Mouse (Mus musculus) brown adipose tissue, adult 24 weeks (tissue): ENCODE measurements around the gene Jmjd1c. TPM values are rescaled to one million over a fixed set of nuclear protein-coding genes. Genes with fewer than 3 reads are reported as not detected.

Experiments used
- H3K27ac ChIP-seq: fragments of 200-500 bp; replicated peaks from 2 replicates; pipeline ENCODE4 v1.5.1; 2012; ENCODE audit warnings: low read depth, mild to moderate bottlenecking, low read length
- H3K4me1 ChIP-seq: fragments of 200-500 bp; 2 replicates; pipeline ENCODE4 v1.6.1; 2012; ENCODE audit warnings: low read length, mixed read lengths; ENCODE audit not compliant: control insufficient read depth, insufficient read depth, insufficient read length
- H3K4me3 ChIP-seq: fragments of 200-500 bp; 2 replicates; pipeline ENCODE4 v1.5.1; 2012; ENCODE audit warnings: low read depth, mild to moderate bottlenecking, low read length, moderate library complexity; ENCODE audit not compliant: insufficient read depth
- polyA plus RNA-seq: library from polyadenylated mRNA; stranded (reverse); fragments of >200 nt; gene quantifications from 2 replicates; pipeline ENCODE4 v1.2.4, GENCODE M21; 2012; ENCODE audit not compliant: missing spikeins, insufficient read depth, insufficient read length

Jmjd1c gene
- polyA plus RNA-seq, 1 experiment: 12.7 TPM

DNA sequence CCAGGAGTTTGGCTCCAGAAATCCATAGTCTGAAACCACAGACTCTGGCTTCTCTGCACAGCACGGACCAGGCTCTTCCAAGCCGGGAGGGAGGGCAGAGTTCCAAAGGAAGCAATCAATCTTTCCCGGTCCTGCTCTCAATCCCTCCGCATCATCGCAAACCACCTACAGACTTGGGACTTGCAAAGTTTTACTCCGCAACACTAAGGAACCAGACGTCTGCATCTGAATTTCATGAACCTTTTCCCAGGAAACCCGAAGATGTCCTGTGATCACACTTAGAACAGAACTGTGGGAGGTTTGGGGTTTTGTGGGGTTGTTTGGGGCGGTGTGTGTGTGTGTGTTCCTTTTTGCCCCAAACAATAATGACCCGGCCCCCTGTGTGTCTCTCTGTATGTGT, 188.4 kb downstream of the Jmjd1c start:
- H3K4me3 ChIP-seq: peak overlapping the region; percentile 90
- H3K27ac ChIP-seq: peak overlapping the region; percentile 87
- peaks cover 16% of the 10 kb centered on the region for H3K4me1 ChIP-seq

GRCm38 (mm10) chr10:67284761-67285175, 188.8 kb downstream of the Jmjd1c start:
- peak overlapping the region; percentile 90 for H3K4me3 ChIP-seq
- H3K27ac ChIP-seq: peak overlapping the region; percentile 87
- H3K4me1 ChIP-seq: peaks cover 14% of the 10 kb centered on the region

DNA sequence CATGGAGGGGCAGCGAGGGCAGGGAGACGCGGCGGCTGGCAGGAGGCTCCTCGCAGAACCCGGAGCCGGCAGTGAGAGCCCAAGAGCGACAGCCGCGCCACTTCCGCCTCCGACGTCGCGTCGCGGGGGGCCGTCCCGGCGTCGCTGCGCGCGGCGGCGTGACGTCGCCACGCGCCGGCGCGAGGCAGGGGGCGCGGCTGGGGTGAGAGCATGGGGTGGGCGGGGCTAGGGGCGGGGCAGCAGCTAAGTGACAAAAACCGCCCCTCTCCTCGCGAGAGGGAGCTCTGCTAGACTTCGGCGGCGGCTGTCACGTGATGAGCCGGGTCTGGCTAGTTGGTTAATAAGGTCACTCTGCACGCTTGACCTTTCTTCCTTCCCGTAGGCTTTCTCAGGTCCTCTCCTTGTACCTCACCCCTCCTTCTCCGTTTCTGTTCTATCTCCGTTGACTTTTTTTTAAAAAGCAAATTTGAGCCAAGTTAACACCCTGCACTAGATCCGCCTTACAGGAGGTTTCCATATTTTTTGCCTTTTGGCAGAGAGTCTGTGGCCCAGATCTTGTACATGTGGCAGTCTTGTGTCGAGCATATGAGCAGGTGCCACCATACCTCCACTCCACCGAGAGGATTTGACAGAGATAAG, 189.4 kb downstream of the Jmjd1c start, which contains the start of gene Nrbf2:
Gene Nrbf2, minus strand, starts transcription at position 130 of the 639 bp plus-strand sequence.
- Histone ChIP-seq H3K4me3 (peak within 1 kb of the TSS; percentile 90), H3K27ac (peak within 1 kb of the TSS; percentile 87), H3K4me1 (peaks cover 13% of the 10 kb centered on the region)

DNA sequence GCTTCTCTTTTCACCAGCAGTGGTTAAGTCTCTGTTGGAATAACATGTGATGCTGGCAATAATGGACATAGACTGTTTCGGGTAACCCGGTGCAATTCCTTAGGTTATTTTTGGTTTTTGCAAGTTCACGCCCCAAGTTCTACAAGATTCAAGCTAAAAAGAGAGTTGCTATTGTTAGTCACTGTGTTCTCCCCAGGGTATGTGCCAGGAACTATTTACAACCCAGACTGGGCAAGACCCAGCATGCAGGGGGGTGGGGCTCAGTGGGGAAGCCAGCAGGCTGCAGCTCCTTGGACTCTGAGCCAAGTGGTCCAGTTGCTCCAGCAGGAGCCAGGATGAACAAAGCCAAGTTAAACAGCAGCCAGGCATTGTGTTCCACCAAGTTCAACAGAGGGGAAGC, 192.0 kb downstream of the Jmjd1c start:
- Histone ChIP-seq H3K27ac (peak overlapping the region; percentile 76), H3K4me1 (peaks cover 14% of the 10 kb centered on the region; the same call in 1 of the 2 replicates), H3K4me3 (no peak overlapping the region)

GRCm38 (mm10) chr10:67290622-67291021, 194.7 kb downstream of the Jmjd1c start:
- H3K27ac ChIP-seq: peak overlapping the region; percentile 93

GRCm38 (mm10) chr10:67291087-67291486, 195.2 kb downstream of the Jmjd1c start:
- H3K27ac ChIP-seq: peak overlapping the region; percentile 93
- no peak overlapping the region for H3K4me3 ChIP-seq
- H3K4me1 ChIP-seq: peaks cover 9% of the 10 kb centered on the region; the same call in 1 of the 2 replicates

More at GRCm38 (mm10) chr10:67290622-67291021, 194.7 kb downstream of the Jmjd1c start:
- Histone ChIP-seq H3K4me3 (no peak overlapping the region), H3K4me1 (peaks cover 10% of the 10 kb centered on the region; the same call in 1 of the 2 replicates)

DNA sequence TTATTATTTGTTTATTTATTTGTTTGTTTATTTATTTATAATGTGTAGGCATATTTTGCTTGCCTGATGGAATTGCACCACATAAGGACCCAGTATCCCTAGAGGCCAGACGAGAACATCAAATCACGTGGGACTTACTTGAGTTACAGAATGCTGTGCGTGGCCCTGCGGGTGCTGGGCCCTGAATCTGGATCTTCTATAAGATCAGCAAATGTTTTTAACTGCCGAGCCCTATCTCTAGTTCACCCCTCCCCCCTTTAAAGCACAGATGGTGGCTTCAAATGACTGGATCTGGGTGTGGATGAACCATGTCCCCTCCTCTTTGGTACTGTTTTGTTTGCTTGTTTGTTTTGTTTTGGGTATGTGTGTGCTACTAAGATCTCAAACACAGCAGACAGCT, 199.4 kb downstream of the Jmjd1c start:
- Histone ChIP-seq H3K4me3 (no peak overlapping the region), H3K4me1 (peaks cover 12% of the 10 kb centered on the region; the same call in 1 of the 2 replicates), H3K27ac (no peak overlapping the region)

DNA sequence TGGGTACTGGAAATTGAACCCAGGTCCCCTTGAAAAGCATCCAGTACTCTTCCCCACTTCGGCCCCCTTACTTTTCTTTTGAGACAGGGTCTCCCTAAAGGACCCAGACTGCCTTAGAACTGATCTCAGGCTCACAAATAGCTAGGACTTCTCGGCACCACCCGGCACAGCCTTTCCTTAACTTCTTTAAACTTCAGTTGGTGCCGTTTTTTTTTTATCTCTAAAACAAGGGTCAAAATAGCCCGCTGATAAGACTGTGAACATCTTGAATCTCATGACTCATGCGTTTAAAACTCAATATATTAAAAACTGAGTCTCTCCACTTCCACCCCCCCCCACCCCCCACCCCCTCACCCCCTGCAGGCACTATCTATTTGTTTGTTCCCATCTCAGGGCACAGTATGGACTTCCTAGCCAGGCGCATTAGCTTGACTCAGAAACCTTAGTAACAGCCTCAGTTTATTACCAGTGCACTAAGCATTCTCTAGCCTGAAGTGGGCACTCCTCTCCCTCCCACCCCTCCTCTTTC, 200.1 kb downstream of the Jmjd1c start:
- H3K27ac ChIP-seq: no peak overlapping the region
- H3K4me1 ChIP-seq: peaks cover 6% of the 10 kb centered on the region; the same call in 1 of the 2 replicates
- H3K4me3 ChIP-seq: no peak overlapping the region

GRCm38 (mm10) chr10:67296482-67297152, 200.7 kb downstream of the Jmjd1c start:
- Histone ChIP-seq H3K4me1 (peaks cover 6% of the 10 kb centered on the region; the same call in 1 of the 2 replicates), H3K27ac (no peak overlapping the region), H3K4me3 (no peak overlapping the region)

GRCm38 (mm10) chr10:67297175-67297855, 201.4 kb downstream of the Jmjd1c start:
- no peak overlapping the region for H3K4me3 ChIP-seq
- H3K4me1 ChIP-seq: peaks cover 3% of the 10 kb centered on the region; the same call in 1 of the 2 replicates
- H3K27ac ChIP-seq: no peak overlapping the region

DNA sequence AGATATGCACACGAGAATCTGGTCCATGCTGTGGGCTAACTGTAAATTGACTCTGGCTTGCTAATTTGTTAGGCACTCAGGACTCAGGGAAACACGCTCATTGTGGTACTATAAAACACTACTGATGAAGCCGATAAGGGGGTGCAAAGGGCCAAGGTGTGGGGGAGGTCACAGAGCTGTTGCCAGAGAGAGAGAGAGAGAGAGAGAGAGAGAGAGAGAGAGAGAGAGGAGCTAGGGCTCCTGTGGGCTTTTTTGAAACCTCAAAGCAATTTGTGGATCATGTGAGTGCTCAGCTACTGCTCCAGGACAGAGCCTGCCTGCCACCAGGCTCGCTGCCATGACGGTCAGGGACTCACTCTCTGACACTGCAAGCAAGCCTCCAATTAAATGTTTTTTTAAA, 202.9 kb downstream of the Jmjd1c start:
- Histone ChIP-seq H3K4me3 (no peak overlapping the region), H3K27ac (peak overlapping the region; percentile 51), H3K4me1 (peaks cover 3% of the 10 kb centered on the region; the same call in 1 of the 2 replicates)

DNA sequence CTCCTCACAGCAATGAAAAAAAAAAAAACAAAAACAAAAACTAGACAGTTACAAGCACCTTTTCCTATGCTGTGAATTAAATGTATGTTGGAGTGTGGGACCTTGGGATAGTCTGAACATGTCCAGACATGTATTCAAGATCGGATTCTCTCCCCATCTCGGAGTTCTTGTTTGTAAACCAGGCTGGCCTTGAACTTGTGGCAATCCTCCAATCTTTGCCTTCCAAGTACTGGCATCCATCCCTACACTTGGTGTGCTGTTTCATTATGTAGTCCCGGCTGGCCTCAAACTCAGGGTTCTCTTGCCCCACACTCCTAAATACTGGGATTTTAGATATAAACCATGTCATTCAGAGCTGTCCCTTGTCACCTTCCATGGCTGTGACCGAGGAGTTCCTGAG, 203.4 kb downstream of the Jmjd1c start:
- Histone ChIP-seq H3K4me1 (peaks cover 3% of the 10 kb centered on the region; the same call in 1 of the 2 replicates), H3K27ac (peak overlapping the region; percentile 28; the same call in 1 of the 2 replicates), H3K4me3 (no peak overlapping the region)

DNA sequence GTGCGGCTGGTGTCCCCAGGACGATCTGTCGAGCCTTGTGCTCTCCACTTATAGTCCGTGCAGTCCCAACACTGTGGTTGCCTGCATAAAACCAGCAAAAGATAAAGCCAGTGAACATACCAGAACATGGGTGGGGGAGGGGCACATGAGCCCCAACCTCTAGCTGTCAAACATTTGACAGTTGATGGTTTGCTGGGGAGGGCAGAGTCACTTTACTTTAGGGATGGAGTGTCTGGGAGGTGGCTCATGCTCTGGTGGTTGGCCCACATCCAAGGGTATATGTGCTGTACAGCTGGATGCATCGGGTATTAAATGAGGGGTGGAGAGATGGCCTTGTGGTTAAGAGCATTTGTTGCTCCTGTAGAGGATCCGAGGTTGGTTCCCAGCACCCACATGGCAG, 205.1 kb downstream of the Jmjd1c start:
- H3K27ac ChIP-seq: no peak overlapping the region
- peaks cover 3% of the 10 kb centered on the region; the same call in 1 of the 2 replicates for H3K4me1 ChIP-seq
- no peak overlapping the region for H3K4me3 ChIP-seq

DNA sequence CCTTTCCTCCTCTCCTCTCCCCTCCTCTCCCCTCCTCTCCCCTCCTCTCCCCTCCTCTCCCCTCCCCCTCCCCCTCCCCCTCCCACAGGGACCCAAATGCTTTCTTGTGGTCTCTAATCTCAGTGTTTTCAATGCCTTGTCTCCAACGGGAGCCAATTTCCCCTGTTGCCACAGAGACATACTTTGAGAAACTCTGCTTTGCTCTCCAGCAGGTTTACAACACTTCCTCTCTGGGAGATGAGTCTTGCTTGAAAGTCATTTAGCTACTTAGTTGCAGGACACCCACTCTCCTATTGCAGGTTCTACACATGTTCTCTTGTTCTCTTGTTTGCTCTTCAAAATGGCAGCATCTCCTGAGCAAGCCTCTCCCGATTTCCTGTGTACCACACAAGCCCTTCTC, 206.4 kb downstream of the Jmjd1c start:
- Histone ChIP-seq H3K27ac (no peak overlapping the region), H3K4me1 (peaks cover 3% of the 10 kb centered on the region; the same call in 1 of the 2 replicates), H3K4me3 (no peak overlapping the region)
